Mouse (Mus musculus) B cell, adult 67 days (primary cell): Measurements from ENCODE around the gene Stac2. TPM values are rescaled to one million over a fixed set of nuclear protein-coding genes. Genes with fewer than 3 reads are reported as not detected.

Experiments used
- total RNA-seq, 2 experiments: library from RNA; stranded (reverse); gene quantifications; 4 replicates each; pipeline ENCODE4 v1.2.4; 2023

Stac2 gene
- 10 to 100 TPM; 33.9 TPM for total RNA-seq

GRCm38 (mm10) chr11:98052989-98053834 lies at the start of gene Stac2:
TSS of gene Stac2 (minus strand) at chr11:98053462.

GRCm38 (mm10) chr11:98026570-98027296 lies 26.5 kb downstream of the Stac2 start, which contains the start of gene Rpl19:
TSS of gene Rpl19 (plus strand) at chr11:98026710.

DNA sequence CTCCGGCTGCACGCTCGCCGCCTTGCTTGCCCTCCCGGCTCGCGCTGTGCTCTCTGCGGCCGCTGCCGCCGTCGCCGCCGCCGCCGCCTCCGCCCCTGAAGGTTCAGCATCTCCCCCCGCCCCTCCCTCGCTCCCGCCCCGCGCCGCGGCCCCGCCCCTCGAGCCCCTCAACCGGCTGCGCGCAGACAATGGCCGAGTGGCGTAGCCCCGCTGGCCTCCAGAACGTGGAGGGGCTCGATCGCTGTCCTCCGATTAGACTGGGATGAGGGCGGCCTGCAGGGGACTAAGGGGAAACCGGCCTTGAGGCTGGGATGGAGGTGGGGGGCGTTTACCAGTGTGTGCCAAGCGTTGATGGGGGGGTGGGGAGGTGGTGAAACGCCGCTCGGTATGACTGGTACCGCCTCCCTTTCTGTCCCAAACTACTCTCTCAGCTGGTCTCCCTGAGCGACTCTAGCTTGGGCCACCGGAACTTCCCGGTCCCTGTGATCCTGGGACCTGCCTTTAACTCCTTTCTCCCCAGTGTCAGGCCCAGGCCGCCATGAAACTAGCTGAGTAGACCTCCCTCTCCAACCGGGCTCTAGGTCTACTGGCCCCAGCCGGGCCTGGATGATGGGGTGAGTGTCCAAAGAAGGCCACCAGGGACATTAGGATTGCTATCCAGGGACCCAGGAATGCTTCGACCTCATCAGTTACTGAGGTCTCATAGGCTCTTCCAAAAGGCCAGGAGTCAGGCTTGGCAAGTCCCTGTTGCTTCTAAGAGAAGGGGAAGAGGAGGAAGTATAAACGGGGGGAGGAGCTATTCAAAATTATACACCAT lies 30.5 kb downstream of the Stac2 start, which contains the start of gene Cacnb1:
Gene Cacnb1 (minus strand): TSS at position 480 of the 817 bp plus-strand sequence.

DNA sequence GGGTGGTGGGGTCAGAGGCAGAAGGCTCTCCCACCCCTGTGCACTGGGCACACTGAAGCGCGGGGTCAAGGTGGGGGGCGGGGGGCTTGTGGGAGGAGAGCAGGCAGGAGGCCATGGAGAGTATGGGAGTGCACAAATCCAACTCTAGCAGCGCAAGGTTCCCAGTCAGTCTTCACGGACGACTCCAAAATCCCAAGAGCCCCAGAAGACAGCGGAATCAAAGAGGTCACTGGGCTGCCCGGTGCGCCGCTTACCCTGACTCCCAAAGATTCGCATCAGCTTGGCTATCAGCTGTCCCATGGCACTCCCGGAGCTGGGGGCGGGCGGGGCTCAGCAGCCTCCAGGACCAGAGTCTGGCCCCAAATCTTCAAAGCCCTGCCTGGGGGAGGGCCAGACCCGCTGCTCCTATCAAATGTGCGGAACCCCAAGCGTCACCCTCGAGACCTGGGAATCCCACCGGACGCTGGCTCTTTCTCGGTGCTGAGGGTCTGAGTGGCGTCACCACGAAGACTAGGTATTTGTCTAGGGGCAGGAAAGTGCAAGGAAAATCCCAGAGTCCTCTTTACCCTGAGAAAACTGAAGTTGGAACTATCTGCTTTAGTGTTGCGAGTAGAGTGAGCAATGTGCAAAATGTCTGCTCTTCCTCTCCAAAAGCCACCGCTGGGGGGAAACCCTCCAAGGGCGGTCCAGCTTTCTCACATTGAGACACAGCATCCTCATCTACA lies 57.5 kb downstream of the Stac2 start, which contains the start of gene Arl5c:
Gene Arl5c (minus strand): TSS at position 618 of the 725 bp plus-strand sequence.

Other genes with a start within 250 kb of the Stac2 start
- under 1 TPM; 0.36 to 0.41 TPM for gene B230217C12Rik, start 212.7 kb downstream of the Stac2 start, total RNA-seq
- gene Fbxo47, start 169.3 kb downstream of the Stac2 start, total RNA-seq, result 1 to 10 TPM; 1.3 to 2.3 TPM
- under 1 TPM; 0.68 to 0.73 TPM for gene Plxdc1, start 67.0 kb downstream of the Stac2 start, total RNA-seq
- gene Arl5c, start 57.3 kb downstream of the Stac2 start, total RNA-seq, result 10 to 100 TPM; 61.3 to 65.0 TPM
- 1 to 10 TPM; 5.8 to 6.6 TPM for gene Cacnb1, start 30.4 kb downstream of the Stac2 start, total RNA-seq
- gene Rpl19, start 26.8 kb downstream of the Stac2 start, total RNA-seq, result 1,000 to 10,000 TPM; 1,852 to 1,930 TPM
- gene Fbxl20, start 96.9 kb upstream of the Stac2 start, total RNA-seq, result 10 to 100 TPM; 48.7 to 50.1 TPM
- 100 to 1,000 TPM in 1 of 2 experiments, 10 to 100 TPM in 1; 81.7 to 105 TPM for gene Med1, start 139.8 kb upstream of the Stac2 start, total RNA-seq
- gene Cdk12, start 149.6 kb upstream of the Stac2 start, total RNA-seq, result 100 to 1,000 TPM; 125 to 134 TPM